Mouse (Mus musculus): ENCODE data around the gene BC067074.

GRCm38 (mm10) chr13:113415527-113415926 lies 122.6 kb downstream of the BC067074 start:
- TF ChIP-seq CTCF (IDR thresholded peaks at IDR 0.05; ENCODE audit: control insufficient read depth, insufficient read depth, insufficient read length) (no peak), USF1 (IDR thresholded peaks at IDR 0.05; ENCODE audit: low read depth) (no peak), MYOD1 (IDR thresholded peaks at IDR 0.05; ENCODE audit: control insufficient read depth, insufficient read length, low read depth) (no peak)
